Mouse (Mus musculus) spleen, postnatal 4 days (tissue): ENCODE data around the gene Tmem37.

Experiments used
- DNase-seq, 2 experiments: peaks; one replicate each; pipeline ENCODE4 v3.0.0; 2022; ENCODE audit warnings: low spot score in 2 of 2

Tmem37 gene

GRCm38 (mm10) chr1:120057674-120058430 lies 16.0 kb downstream of the Tmem37 start:
- DNase-seq: no peak

DNA sequence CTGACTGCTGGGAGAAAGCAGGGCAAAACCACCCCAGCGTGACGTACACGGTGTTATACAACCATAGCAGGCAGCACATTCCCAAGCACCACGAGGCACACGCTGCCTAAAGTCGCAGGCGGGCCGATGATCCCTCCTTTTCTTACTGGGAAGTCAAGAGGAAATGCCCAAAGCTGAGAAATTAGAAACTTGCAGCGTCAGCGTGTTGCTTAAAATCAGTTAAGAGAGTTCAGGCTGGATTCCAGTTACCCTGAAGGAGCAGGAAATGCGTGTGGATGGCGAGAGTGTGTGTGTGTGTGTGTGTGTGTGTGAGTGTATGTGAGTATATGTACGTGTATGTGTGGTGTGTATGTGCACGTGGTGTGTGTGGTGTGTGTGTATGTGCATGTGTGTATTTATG lies 16.8 kb downstream of the Tmem37 start:
- DNase-seq: no peak

GRCm38 (mm10) chr1:120056236-120056635 lies 17.6 kb downstream of the Tmem37 start:
- DNase-seq: no peak

- DNase-seq: no peak
Measured at GRCm38 (mm10) chr1:120055475-120055874, 18.4 kb downstream of the Tmem37 start.

DNA sequence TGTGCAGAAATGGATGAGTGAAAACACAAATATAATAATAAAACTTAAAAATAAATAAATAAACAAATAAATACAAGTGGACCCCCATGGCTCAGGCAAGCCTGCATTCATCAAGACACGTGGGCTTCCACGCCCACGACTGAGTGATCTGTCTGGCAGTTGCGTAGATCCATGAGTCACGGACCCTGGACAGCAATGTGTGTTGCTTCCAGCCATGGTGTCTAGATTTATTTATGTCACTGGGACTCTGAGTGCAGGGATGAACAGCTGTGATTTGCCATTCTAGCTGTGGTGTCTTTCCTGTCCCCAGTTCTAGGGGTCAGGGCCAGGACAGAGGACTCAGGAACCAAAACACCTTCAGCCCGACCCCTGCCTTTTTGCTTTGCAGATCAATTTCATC lies 18.9 kb downstream of the Tmem37 start:
- no peak for DNase-seq

- DNase-seq: no peak
Measured at GRCm38 (mm10) chr1:120051070-120051469, 22.8 kb downstream of the Tmem37 start.

GRCm38 (mm10) chr1:120047325-120047724 lies 26.5 kb downstream of the Tmem37 start:
- DNase-seq: no peak

DNA sequence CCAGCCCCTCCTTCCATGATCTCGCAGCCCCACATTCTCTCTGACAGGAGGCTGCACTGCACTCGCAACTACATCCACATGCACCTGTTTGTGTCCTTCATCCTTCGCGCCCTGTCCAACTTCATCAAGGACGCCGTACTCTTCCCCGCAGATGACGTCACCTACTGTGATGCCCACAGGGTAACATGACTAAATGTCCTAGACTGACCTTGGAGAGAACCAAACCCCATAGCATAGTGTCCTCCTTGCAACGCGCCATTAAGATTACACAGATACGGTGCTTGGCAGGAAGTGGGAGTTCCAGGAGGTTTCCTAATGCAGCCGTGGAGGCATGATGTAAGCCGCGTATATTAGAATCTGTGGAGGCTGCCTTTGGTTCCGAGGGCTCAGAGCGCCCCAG lies 29.3 kb downstream of the Tmem37 start:
- no peak for DNase-seq

DNA sequence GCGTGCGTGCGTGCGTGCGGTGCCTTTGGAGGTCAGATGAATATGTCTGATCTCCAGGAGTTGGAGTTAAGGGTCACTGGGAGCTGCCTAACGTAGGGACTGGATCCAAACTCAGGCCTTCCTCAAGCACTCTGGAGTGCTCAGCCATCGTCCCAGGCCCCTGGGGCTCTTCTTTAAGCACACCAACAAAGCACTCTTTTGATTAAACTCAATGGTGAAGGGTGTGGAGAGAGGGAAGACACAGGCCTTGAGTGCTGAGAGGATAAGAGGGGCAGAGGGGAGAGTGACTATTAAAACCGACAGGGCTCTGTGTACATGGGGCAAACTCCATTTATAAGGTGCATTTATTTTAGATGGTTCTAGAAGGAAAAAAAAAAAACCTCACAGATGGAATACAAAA lies 31.5 kb downstream of the Tmem37 start:
- no peak for DNase-seq

GRCm38 (mm10) chr1:120038594-120038993 lies 35.3 kb downstream of the Tmem37 start:
- no peak for DNase-seq

DNA sequence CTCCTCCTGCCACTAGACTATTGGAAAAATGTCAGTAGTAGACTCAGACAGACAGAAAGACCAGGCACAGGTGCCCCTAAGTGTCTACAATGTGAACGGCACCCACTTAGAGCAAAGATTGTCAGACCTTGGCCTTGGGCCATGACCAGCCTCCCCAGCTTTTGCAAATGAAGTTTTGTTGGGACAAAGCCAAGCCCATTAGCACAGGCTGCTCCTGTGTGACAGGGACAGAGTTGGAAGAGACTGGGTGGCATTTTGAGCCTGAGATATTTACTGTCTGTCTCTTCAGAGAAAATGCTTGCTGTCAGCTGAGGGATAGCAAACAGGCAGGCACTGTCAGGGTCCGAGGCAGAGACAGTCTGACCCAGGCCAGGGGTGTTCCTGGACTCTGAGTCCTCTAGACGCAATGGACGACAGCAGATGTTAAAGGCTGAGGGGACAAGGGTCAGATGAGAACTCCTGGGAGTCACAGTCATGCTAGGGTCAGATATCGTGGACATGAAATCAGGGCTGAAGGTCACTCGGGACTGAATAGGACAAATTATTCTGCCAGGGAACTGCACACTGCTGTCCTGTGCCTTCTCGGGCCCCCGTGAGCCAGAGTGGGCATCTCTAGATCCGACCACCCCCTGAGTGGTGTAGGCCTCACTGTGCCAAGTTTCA lies 36.7 kb downstream of the Tmem37 start:
- no peak for DNase-seq

DNA sequence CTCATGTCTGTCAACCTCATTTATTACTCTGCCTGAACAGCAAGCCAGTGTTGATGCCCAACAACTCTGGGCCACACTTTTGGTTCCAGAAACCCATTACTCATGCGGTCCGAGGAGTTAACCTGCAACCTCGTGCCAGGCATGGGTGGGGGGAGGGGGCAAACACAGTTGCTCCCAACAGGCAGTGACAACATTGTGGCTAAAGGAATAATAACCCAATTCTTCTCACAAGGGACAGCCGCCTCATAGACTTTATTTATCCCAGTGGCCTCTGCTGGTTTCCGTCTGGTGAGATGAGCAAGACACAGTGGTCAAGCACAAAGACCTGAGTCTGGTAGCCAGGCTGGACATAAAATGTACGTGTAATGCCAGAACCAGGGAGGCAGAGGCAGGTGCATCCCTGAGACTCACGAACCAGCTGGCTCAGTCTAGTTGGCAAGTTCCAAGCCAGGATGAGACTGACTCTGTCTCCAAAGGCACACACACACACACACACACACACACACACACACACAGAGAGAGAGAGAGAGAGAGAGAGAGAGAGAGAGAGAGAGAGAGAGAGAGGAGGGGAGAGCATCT lies 38.3 kb downstream of the Tmem37 start:
- DNase-seq: no peak

- no peak for DNase-seq
Measured at GRCm38 (mm10) chr1:120034793-120035192, 39.1 kb downstream of the Tmem37 start.

DNA sequence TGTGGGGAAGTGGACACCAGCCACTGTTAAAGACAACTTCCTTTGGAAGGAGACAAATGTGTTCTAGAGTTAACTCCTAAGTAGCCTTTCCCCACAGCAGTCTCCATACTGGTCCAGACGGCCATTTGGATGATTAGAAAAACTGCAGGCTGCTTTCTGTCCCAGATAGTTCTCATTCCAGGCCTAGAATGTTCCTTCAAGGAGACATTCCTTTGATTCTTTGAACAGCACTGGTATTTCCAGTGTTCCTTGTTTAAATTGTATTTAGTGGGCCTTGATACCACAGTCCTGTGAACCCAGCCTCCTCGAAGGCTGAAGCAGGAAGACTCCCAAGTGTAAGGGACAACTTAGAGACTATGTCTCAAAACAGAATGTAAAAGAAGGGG lies 40.4 kb downstream of the Tmem37 start:
- no peak for DNase-seq

- peak; percentile 57 to 77 for DNase-seq
Measured at GRCm38 (mm10) chr1:120032804-120033468, 40.9 kb downstream of the Tmem37 start.

GRCm38 (mm10) chr1:120030474-120030873 lies 43.4 kb downstream of the Tmem37 start:
- DNase-seq: no peak

GRCm38 (mm10) chr1:120027693-120028092 lies 46.2 kb downstream of the Tmem37 start:
- no peak for DNase-seq

GRCm38 (mm10) chr1:120025050-120025439 lies 48.8 kb downstream of the Tmem37 start:
- no peak for DNase-seq

DNA sequence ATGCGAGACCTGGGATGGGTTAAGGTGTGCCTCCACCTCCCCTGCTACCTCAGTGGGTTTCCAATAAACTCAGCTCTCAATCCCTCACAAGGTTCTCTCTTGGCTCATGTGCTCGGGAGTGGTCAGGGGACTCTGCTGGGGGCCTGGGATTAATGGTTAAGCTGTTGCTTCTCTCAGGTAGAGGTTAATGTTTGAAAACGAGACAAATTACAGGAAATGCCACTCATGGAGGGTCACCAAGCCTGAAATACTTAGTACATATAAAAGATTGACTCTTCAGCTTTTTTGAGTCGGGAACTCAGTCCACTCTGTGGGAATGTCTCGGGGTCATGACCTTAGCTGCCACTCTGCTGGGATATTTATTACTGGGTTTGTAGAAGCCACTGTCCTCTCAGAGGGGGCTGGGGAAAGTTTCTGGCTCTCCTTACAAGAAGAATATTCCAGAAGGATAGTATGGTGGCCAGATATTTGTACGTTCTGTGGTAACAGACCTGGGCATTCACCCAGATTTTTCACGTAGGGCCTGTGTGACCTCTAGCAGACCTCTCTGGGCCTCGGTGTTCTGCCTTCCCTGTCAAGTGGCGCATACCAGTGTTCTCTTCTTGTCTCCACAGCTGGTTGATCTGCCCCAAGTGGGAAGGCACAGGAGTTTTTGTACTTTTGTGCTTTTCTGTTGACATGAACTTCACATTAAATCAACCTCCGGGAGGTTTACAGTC lies 49.4 kb downstream of the Tmem37 start:
- DNase-seq: no peak

GRCm38 (mm10) chr1:120021951-120022350 lies 51.9 kb downstream of the Tmem37 start:
- no peak for DNase-seq

GRCm38 (mm10) chr1:120020322-120020897 lies 53.5 kb downstream of the Tmem37 start:
- DNase-seq: no peak

DNA sequence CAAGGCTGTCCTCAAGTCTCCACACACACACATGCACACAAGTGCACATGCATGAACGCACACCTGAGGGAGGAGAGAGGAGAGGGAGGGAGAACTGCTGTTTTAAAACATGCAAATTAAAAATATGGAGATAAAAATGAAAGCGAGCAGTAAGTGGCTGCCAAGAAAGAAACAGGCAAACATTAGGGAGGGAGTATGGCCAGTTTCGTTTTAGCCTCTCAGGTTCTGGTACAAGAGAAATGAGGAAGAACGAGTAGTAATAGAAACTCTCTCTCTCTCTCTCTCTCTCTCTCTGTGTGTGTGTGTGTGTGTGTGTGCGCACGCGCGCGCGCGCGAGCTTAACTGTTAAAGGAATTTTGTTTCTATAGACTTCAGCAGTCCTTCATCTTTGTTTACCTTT lies 54.4 kb downstream of the Tmem37 start:
- no peak for DNase-seq
